Mouse (Mus musculus) MEL (cell line): ENCODE data around the gene Apopt1. TPM values are rescaled to one million over a fixed set of nuclear protein-coding genes. Genes with fewer than 3 reads are reported as not detected.

ENCODE experiments used
- DNase-seq: peaks from one replicate; pipeline ENCODE4 v3.0.0; 2011; ENCODE audit warnings: low read depth, low spot score
- H3K27ac ChIP-seq: 2 replicates; pipeline ENCODE4 v1.5.1; 2012; ENCODE audit warnings: low read depth, mild to moderate bottlenecking, control low read depth, low read length, moderate library complexity; ENCODE audit not compliant: control insufficient read depth
- H3K27me3 ChIP-seq, 2 experiments: fragments of 150-350 bp in 1 of 2; sonication (generic) in 1 of 2; 2 replicates each; pipeline ENCODE4 v1.6.1; 2012; ENCODE audit warnings: low read length in 2 of 2, mild to moderate bottlenecking in 2 of 2, improper control_type of control experiment in 1 of 2, moderate library complexity in 1 of 2; ENCODE audit not compliant: insufficient read depth in 2 of 2, control insufficient read depth in 1 of 2
- H3K36me3 ChIP-seq, 2 experiments: 2 replicates each; pipeline ENCODE4 v1.6.1; 2012 to 2014; ENCODE audit warnings: low read length in 2 of 2, improper control_type of control experiment in 1 of 2, inconsistent platforms in 1 of 2, mild to moderate bottlenecking in 1 of 2; ENCODE audit not compliant: insufficient read depth in 2 of 2, control insufficient read depth in 1 of 2
- H3K4me1 ChIP-seq, 2 experiments: fragments of 150-350 bp in 1 of 2; sonication (generic) in 1 of 2; 2 replicates each; pipeline ENCODE4 v1.6.1; 2012; ENCODE audit warnings: low read length in 2 of 2, improper control_type of control experiment in 1 of 2, mild to moderate bottlenecking in 1 of 2; ENCODE audit not compliant: insufficient read depth in 2 of 2, control insufficient read depth in 1 of 2
- H3K4me3 ChIP-seq, 2 experiments: fragments of 150-350 bp in 1 of 2; sonication (generic) in 1 of 2; 2 replicates each; pipeline ENCODE4 v1.5.1; 2012; ENCODE audit warnings: low read depth in 2 of 2, low read length in 2 of 2, mild to moderate bottlenecking in 2 of 2, moderate library complexity in 2 of 2, control low read depth in 1 of 2, improper control_type of control experiment in 1 of 2; ENCODE audit not compliant: control insufficient read depth in 1 of 2, insufficient read depth in 1 of 2
- H3K79me2 ChIP-seq: 2 replicates; pipeline ENCODE4 v1.6.1; 2012; ENCODE audit warnings: mild to moderate bottlenecking, low read length, moderate library complexity; ENCODE audit not compliant: control insufficient read depth, poor library complexity, insufficient read depth
- H3K9ac ChIP-seq: 2 replicates; pipeline ENCODE4 v1.6.1; 2012; ENCODE audit warnings: low read depth, mild to moderate bottlenecking, control low read depth, low read length, moderate library complexity; ENCODE audit not compliant: control insufficient read depth, poor library complexity, severe bottlenecking
- H3K9me3 ChIP-seq: fragments of 150-350 bp; sonication (generic); replicated peaks from 2 replicates; pipeline ENCODE4 v1.6.1; 2012; ENCODE audit warnings: mild to moderate bottlenecking, low read length, improper control_type of control experiment, moderate library complexity; ENCODE audit not compliant: insufficient read depth
- BHLHE40 ChIP-seq: IDR thresholded peaks from 2 replicates; pipeline ENCODE4 v1.6.1; 2012; ENCODE audit warnings: low read depth, mild to moderate bottlenecking, inconsistent platforms, low read length, improper control_type of control experiment, borderline replicate concordance
- CHD1 ChIP-seq: IDR thresholded peaks from 2 replicates; pipeline ENCODE4 v1.6.1; 2012; ENCODE audit warnings: low read depth, mild to moderate bottlenecking, inconsistent platforms, low read length, improper control_type of control experiment
- CHD2 ChIP-seq: IDR thresholded peaks from 2 replicates; pipeline ENCODE4 v1.6.1; 2011; ENCODE audit warnings: low read length, improper control_type of control experiment
- CTCF ChIP-seq, 3 experiments: IDR thresholded peaks in 2 of 3; conservative IDR thresholded peaks in 1 of 3; 2 replicates each; pipeline ENCODE4 v1.5.1; 2011 to 2012; ENCODE audit warnings: low read length in 3 of 3, low read depth in 2 of 3, mild to moderate bottlenecking in 2 of 3, improper control_type of control experiment in 1 of 3, inconsistent platforms in 1 of 3, mixed read lengths in 1 of 3, moderate library complexity in 1 of 3; ENCODE audit not compliant: control insufficient read depth in 1 of 3, insufficient read depth in 1 of 3, poor library complexity in 1 of 3, severe bottlenecking in 1 of 3
- E2F4 ChIP-seq: IDR thresholded peaks from 2 replicates; pipeline ENCODE4 v1.6.1; 2011; ENCODE audit warnings: low read depth, low read length, improper control_type of control experiment, borderline replicate concordance
- GATA1 ChIP-seq: IDR thresholded peaks from 2 replicates; pipeline ENCODE4 v1.6.1; 2011; ENCODE audit warnings: low read depth, low read length, improper control_type of control experiment
- NELFE ChIP-seq: IDR thresholded peaks from 2 replicates; pipeline ENCODE4 v1.6.1; 2011; ENCODE audit warnings: low read depth, low read length, improper control_type of control experiment
- NRF1 ChIP-seq: IDR thresholded peaks from 2 replicates; pipeline ENCODE4 v1.6.1; 2014; ENCODE audit warnings: low read depth, mild to moderate bottlenecking, inconsistent platforms, low read length, improper control_type of control experiment, moderate library complexity; ENCODE audit not compliant: poor library complexity, insufficient read depth, severe bottlenecking
- ZC3H11A ChIP-seq: IDR thresholded peaks from 2 replicates; pipeline ENCODE4 v1.6.1; 2012; ENCODE audit warnings: low read depth, mild to moderate bottlenecking, inconsistent platforms, low read length, improper control_type of control experiment
- polyA plus RNA-seq, 2 experiments: library from polyadenylated mRNA; stranded (reverse) in 1 of 2; unstranded in 1 of 2; fragments of >175 nt in 1 of 2; fragments of >200 nt in 1 of 2; gene quantifications; 2 replicates each; pipeline versions ENCODE4 v1.2.1 to v1.2.4; 2012; ENCODE audit warnings: low replicate concordance in 2 of 2, low read depth in 1 of 2; ENCODE audit not compliant: insufficient read length in 2 of 2, insufficient read depth in 1 of 2, missing spikeins in 1 of 2
- total RNA-seq: library from RNA; depleted of rRNA; stranded (reverse); fragments of 300-350 nt; gene quantifications from 2 replicates; pipeline ENCODE4 v1.2.3, GENCODE M21; 2012; rRNA removed

Gene Apopt1
- total and polyA plus RNA-seq, 3 experiments = 25.7 to 46.5 TPM; not detected in 1

DNA sequence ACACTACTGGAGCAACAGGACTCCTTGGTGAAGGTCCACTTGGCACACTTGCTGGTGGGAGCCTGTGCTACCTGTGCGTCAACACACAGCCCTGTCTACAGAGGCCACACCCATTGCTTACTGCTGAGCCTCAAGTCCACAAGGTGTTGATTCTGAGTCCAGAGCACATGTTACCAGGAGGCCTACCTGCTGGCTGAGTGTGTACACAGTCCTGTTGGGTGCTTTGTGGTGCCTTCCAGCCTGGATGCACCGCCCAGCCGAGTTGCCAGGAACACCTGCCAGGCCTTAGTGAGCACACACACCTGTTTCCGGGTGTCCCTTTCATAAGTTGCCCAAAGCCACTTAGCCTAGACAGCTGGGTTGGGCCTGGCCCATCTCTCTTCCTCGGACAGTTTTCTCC lies 90.5 kb downstream of the Apopt1 start:
- TF ChIP-seq ZC3H11A = no peak
- TF ChIP-seq NRF1 = no peak
- TF ChIP-seq BHLHE40 = no peak
- TF ChIP-seq E2F4 = no peak
- TF ChIP-seq GATA1 = no peak
- TF ChIP-seq CHD1 = no peak
- TF ChIP-seq NELFE = no peak
- TF ChIP-seq CTCF (IDR thresholded peaks at IDR 0.05 in 2 of 3, conservative IDR thresholded peaks at IDR 0.05 in 1 of 3; ENCODE audit: control insufficient read depth in 1 of 3, insufficient read depth in 1 of 3, low read depth in 2 of 3, low read length in 3 of 3, poor library complexity in 1 of 3, severe bottlenecking in 1 of 3) = no peak
- TF ChIP-seq CHD2 = no peak
- no peak overlapping the region for H3K27ac ChIP-seq
- no peaks in the 10 kb centered on the region for H3K27me3 ChIP-seq
- no peak overlapping the region for H3K4me3 ChIP-seq
- H3K36me3 ChIP-seq = no peaks in the 10 kb centered on the region; a peak in 1 of 4 replicates
- H3K4me1 ChIP-seq = no peaks in the 10 kb centered on the region
- no peaks in the 10 kb centered on the region for H3K9me3 ChIP-seq
- H3K79me2 ChIP-seq = no peaks in the 10 kb centered on the region
- DNase-seq = no peak
- H3K9ac ChIP-seq = no peak overlapping the region

Other genes with a start within 250 kb of the Apopt1 start
- not detected in 2 replicates for gene Gm266, start 227.4 kb upstream of the Apopt1 start, total RNA-seq
- gene Gm266, start 227.4 kb upstream of the Apopt1 start, polyA plus RNA-seq = not detected
- gene Eif5, start 175.2 kb upstream of the Apopt1 start, total RNA-seq = 183 and 201 TPM in 2 replicates
- 100 to 1,000 TPM; 276 to 330 TPM for gene Eif5, start 175.2 kb upstream of the Apopt1 start, polyA plus RNA-seq
- gene Mark3, start 138.7 kb upstream of the Apopt1 start, total RNA-seq = 60.2 and 71.6 TPM in 2 replicates
- 10 to 100 TPM in 1 of 2 experiments, not detected in 1; 43.9 TPM for gene Mark3, start 138.7 kb upstream of the Apopt1 start, polyA plus RNA-seq
- not detected in 2 replicates for gene Ckb, start 40.9 kb upstream of the Apopt1 start, total RNA-seq
- gene Ckb, start 40.9 kb upstream of the Apopt1 start, polyA plus RNA-seq = under 1 TPM in 1 of 2 experiments, not detected in 1; 0.08 TPM
- gene Trmt61a, start 35.2 kb upstream of the Apopt1 start, total RNA-seq = 53.9 and 77.5 TPM in 2 replicates
- gene Trmt61a, start 35.2 kb upstream of the Apopt1 start, polyA plus RNA-seq = 10 to 100 TPM in 1 of 2 experiments, not detected in 1; 41.4 TPM
- 33.3 and 38.0 TPM in 2 replicates for gene Bag5, start within 50 bp of the Apopt1 start, total RNA-seq
- gene Bag5, start within 50 bp of the Apopt1 start, polyA plus RNA-seq = 10 to 100 TPM in 1 of 2 experiments, not detected in 1; 24.0 TPM
- 29.1 and 30.7 TPM in 2 replicates for gene Klc1, start 45.6 kb downstream of the Apopt1 start, total RNA-seq
- 10 to 100 TPM in 1 of 2 experiments, not detected in 1; 60.4 TPM for gene Klc1, start 45.6 kb downstream of the Apopt1 start, polyA plus RNA-seq
- 9.0 and 10.0 TPM in 2 replicates for gene Xrcc3, start 100.6 kb downstream of the Apopt1 start, total RNA-seq
- 10 to 100 TPM in 1 of 2 experiments, not detected in 1; 18.8 TPM for gene Xrcc3, start 100.6 kb downstream of the Apopt1 start, polyA plus RNA-seq
- gene Zfyve21, start 100.9 kb downstream of the Apopt1 start, total RNA-seq = 7.2 and 8.1 TPM in 2 replicates
- 1 to 10 TPM in 1 of 2 experiments, not detected in 1; 9.1 TPM for gene Zfyve21, start 100.9 kb downstream of the Apopt1 start, polyA plus RNA-seq
- gene Ppp1r13b, start 194.8 kb downstream of the Apopt1 start, total RNA-seq = 1.5 and 2.0 TPM in 2 replicates
- 1 to 10 TPM in 1 of 2 experiments, not detected in 1; 8.7 TPM for gene Ppp1r13b, start 194.8 kb downstream of the Apopt1 start, polyA plus RNA-seq